Mouse (Mus musculus): ENCODE data around the gene Mmp14.

DNA sequence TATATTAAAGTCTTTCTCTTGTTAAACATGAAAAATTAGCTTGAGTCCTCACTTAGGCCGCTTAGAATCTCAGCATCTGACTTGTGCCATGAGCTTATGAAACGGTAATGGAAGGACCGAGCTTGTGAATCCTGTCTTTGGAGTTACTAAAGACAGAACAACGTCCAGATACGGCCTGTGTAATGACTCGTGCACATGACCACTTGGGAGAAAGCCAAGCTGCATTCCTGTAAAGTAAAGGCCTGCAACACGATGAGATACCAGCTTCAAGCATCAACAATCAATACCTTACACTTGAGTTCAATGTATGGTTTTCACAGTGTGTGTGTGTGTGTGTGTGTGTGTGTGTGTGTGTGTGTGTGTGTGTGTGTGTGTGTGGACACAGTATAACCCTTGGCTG lies 34.7 kb upstream of the Mmp14 start:
- TF ChIP-seq CTCF (conservative IDR thresholded peaks at IDR 0.05; ENCODE audit: low read length) (no peak), NANOG (IDR thresholded peaks at IDR 0.05; ENCODE audit: borderline replicate concordance, low read length) (no peak), POU5F1 (IDR thresholded peaks at IDR 0.05; ENCODE audit: borderline replicate concordance, low read length) (no peak)

Measured in E14TG2a.4 (cell line).